Mouse (Mus musculus) liver, embryonic 16.5 days (tissue): ENCODE results near the gene Rnf220. TPM values are rescaled to one million over a fixed set of nuclear protein-coding genes. Genes with fewer than 3 reads are reported as not detected.

Experiments
- ATAC-seq: fragments of 200-750 bp; cut with Nextera tagmentation; 2 replicates; pipeline ENCODE4 v1.8.0; 2017; ENCODE audit warnings: low read depth, mild to moderate bottlenecking, moderate number of reproducible peaks, moderate library complexity
- H3K27ac ChIP-seq: fragments of 300-500 bp; sonication (generic); 2 replicates; pipeline ENCODE4 v1.5.1; 2014; ENCODE audit warnings: mild to moderate bottlenecking, low read length
- H3K27me3 ChIP-seq: fragments of 300-500 bp; sonication (generic); 2 replicates; pipeline ENCODE4 v1.6.1; 2014; ENCODE audit warnings: low read depth, low read length, mixed read lengths; ENCODE audit not compliant: control insufficient read depth, insufficient read depth
- H3K36me3 ChIP-seq: fragments of 300-500 bp; sonication (generic); 2 replicates; pipeline ENCODE4 v1.6.1; 2014; ENCODE audit warnings: mild to moderate bottlenecking; ENCODE audit not compliant: control insufficient read depth, insufficient read depth
- H3K4me1 ChIP-seq: fragments of 300-500 bp; sonication (generic); 2 replicates; pipeline ENCODE4 v1.6.1; 2014; ENCODE audit warnings: low read depth, low read length, mixed read lengths; ENCODE audit not compliant: control insufficient read depth
- H3K4me2 ChIP-seq: fragments of 300-500 bp; sonication (generic); 2 replicates; pipeline ENCODE4 v1.6.1; 2014; ENCODE audit warnings: low read depth, low read length, mixed read lengths
- H3K4me3 ChIP-seq: fragments of 300-500 bp; sonication (generic); 2 replicates; pipeline ENCODE4 v1.5.1; 2014; ENCODE audit warnings: low read depth, mild to moderate bottlenecking, low read length
- H3K9ac ChIP-seq: fragments of 300-500 bp; sonication (generic); 2 replicates; pipeline ENCODE4 v1.6.1; 2014; ENCODE audit warnings: low read depth, low read length
- H3K9me3 ChIP-seq: fragments of 300-500 bp; sonication (generic); replicated peaks from 2 replicates; pipeline ENCODE4 v1.6.1; 2016; ENCODE audit warnings: low read length; ENCODE audit not compliant: control insufficient read depth
- WGBS: fragments of 180-500 bp; shearing (Covaris S2); extraction: QIAGEN DNeasy Blood & Tissue Kit; methylation state at CpG from one replicate; pipeline ENCODE4 v1.1.7; 2014; ENCODE audit not compliant: insufficient replicate concordance; 5-methylcytosine and 5-hydroxymethylcytosine counted together
- polyA plus RNA-seq: library from polyadenylated mRNA; unstranded; fragments of >200 nt; fragmentation: Nextera tagmentation; extraction: Ambion mirVana; gene quantifications from 2 replicates; pipeline ENCODE4 v1.2.1, GENCODE M21; 2015

Gene Rnf220
- polyA plus RNA-seq, 1 experiment from 2014 or later: 21.5 TPM

DNA sequence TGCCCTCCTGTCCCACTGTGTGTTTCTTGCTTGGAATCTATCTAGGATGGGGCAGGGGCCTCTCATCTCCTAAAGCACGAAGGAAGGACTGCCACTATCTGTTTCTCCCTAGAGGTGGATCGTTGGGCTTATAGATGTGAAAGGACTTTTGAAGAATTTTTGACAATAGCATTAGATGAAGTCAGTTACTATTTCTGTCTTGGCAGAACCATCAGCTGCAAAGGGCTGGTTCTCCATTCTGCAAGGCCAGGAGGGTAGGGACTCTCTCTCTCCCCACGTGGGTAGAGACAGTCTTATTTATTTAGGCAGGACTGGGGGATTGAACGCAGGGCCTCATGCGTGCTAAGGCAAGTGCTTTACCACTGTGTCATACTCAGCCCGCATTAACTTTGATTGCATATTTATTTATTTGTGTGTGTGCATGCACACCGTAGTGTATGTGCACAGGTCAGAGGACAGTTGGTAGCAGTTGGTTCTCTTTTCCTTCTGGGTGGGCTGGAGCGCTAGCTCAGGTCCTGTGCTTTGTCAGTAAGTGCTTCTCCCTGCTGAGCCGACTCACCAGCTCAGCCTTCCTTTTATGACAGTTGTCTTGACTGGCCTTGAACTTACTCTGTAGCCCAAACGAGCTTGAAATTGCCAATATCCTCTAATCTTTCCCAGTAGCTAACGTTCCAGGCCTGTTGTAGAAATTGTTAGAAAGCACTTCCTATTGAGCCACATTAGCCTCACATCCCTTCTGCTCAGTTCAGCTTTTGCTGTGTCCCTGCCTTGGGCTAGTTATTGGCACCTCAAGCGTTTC lies 243.4 kb downstream of the Rnf220 start:
- Histone ChIP-seq H3K36me3 (no peaks in the 10 kb centered on the region), H3K9ac (no peak overlapping the region), H3K4me3 (no peak overlapping the region), H3K4me2 (0 out of 2 replicates have a peak overlapping the region, but pooled peaks have one; percentile 8), H3K4me1 (peaks cover 24% of the 10 kb centered on the region), H3K9me3 (no peaks in the 10 kb centered on the region), H3K27ac (no peak overlapping the region), H3K27me3 (no peaks in the 10 kb centered on the region)
- 31% methylated on average over 12 of the region's 12 CpGs for WGBS
- ATAC-seq: no peak

DNA sequence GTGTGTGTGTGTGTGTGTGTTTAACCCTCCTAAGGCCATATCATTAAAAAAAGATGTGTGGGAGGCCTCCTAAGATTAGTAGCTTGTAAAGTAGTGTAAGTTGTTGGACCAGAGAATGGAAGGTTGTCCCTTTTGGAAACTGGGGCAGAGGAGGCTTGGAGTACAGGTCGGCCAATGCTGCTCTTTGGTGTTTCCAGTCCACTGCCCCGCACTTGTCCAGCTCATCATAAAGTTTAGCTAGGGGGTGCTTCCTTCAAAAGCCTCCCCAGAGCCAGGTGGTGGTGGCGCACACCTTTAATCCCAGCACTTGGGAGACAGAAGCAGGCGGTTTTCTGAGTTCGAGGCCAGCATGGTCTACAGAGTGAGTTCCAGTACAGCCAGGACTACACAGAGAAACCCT lies 244.1 kb downstream of the Rnf220 start:
- Histone ChIP-seq H3K4me1 (peaks cover 24% of the 10 kb centered on the region), H3K4me3 (peak overlapping the region; percentile 74; the same call in 1 of the 2 replicates), H3K36me3 (no peaks in the 10 kb centered on the region), H3K9ac (no peak overlapping the region), H3K9me3 (no peaks in the 10 kb centered on the region), H3K27me3 (no peaks in the 10 kb centered on the region), H3K27ac (peak overlapping the region; percentile 50; the same call in 1 of the 2 replicates), H3K4me2 (peak overlapping the region; percentile 89; the same call in 1 of the 2 replicates)
- no peak for ATAC-seq
- 80% methylated on average over 5 of the region's 5 CpGs for WGBS

DNA sequence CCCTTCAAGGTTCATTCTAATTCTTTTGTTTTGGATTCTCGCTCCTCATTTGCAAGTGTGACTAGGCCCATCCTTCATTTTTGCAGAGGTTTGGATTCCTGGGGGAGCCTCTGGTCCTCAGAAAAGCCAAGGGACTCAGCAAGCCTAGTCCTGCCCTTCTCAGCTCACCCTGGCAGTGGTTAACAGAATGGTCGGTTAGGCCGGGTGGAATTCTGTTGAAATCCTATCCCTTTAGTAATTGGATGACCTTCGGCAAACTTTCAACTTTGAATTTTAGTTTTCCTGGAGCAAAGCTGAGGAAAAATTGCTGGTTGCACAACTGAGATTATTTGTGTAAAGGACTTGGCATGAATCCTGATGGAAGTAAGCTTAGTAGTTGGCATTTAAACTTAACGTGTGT lies 244.5 kb downstream of the Rnf220 start:
- H3K36me3 ChIP-seq: no peaks in the 10 kb centered on the region
- H3K27me3 ChIP-seq: no peaks in the 10 kb centered on the region
- H3K4me2 ChIP-seq: peak overlapping the region; percentile 89
- peaks cover 24% of the 10 kb centered on the region for H3K4me1 ChIP-seq
- WGBS: 56% methylated on average over 5 of the region's 5 CpGs
- H3K27ac ChIP-seq: peak overlapping the region; percentile 50
- ATAC-seq: no peak
- no peaks in the 10 kb centered on the region for H3K9me3 ChIP-seq
- H3K4me3 ChIP-seq: peak overlapping the region; percentile 74
- H3K9ac ChIP-seq: peak overlapping the region; percentile 74

DNA sequence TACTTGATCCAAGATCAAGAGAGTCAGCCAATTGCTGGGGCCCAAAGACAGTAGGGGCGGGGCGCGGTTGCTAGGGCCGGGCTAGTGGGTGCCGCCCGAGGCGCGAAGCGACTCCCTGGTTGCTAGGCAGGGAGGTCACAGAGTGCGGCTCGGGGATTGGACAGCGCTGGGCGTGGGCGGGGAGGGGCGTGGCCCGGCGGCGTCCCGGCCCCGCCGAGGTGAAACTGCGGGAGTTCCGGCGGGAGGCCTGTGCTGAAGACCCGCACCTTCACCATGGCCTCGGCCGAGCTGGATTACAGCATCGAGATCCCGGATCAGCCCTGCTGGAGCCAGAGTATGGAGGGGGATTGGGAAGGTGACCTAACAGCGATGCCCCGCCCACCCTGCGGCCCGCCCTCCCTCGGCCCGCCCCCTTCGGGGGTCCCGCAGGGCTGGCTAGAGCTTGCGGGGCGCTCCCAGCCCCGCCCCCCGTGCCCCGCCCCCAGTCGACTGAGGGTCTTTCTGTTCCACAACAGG lies 245.0 kb downstream of the Rnf220 start, which contains the start of the genes Tmem53 and Armh1:
TSS of gene Tmem53 (plus strand) at position 151 of the 516 bp plus-strand sequence.
TSS of gene Armh1 (minus strand) at position 325 of the 516 bp plus-strand sequence.
- Histone ChIP-seq H3K9me3 (no peaks in the 10 kb centered on the region), H3K4me3 (peak within 1 kb of the TSS; percentile 74), H3K9ac (peak within 1 kb of the TSS; percentile 74), H3K36me3 (no peaks in the 10 kb centered on the region), H3K4me1 (peaks cover 24% of the 10 kb centered on the region), H3K27me3 (no peaks in the 10 kb centered on the region), H3K4me2 (peak within 1 kb of the TSS; percentile 89), H3K27ac (peak within 1 kb of the TSS; percentile 50)
- under 1% methylated on average over 42 of the region's 43 CpGs for WGBS
- ATAC-seq: peak; percentile 100

DNA sequence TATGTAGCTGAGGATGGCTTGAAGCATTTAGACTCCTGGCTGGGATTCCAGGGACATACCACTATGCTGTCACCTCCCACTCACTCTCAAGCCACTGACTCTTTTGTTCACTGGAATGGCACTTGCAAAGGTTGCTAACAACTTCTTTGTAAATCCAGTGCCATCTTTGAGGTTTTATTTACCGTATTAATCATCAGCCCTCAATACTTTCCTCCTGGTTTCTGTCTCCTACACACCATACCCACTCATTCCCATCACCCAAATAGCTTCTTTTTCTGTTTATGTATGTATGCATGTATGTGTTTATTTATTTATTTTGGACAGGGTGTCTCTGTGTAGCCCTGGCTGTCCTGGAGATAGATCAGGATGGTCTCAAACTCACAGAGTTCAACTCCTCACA lies 245.9 kb downstream of the Rnf220 start:
- no peak for ATAC-seq
- peaks cover 24% of the 10 kb centered on the region for H3K4me1 ChIP-seq
- no peak overlapping the region for H3K27ac ChIP-seq
- peak overlapping the region; percentile 89 for H3K4me2 ChIP-seq
- H3K9me3 ChIP-seq: no peaks in the 10 kb centered on the region
- WGBS: 63% methylated on average over 1 of the region's 1 CpGs
- peak overlapping the region; percentile 74 for H3K4me3 ChIP-seq
- no peaks in the 10 kb centered on the region for H3K27me3 ChIP-seq
- peak overlapping the region; percentile 65; the same call in 1 of the 2 replicates for H3K9ac ChIP-seq
- H3K36me3 ChIP-seq: no peaks in the 10 kb centered on the region

DNA sequence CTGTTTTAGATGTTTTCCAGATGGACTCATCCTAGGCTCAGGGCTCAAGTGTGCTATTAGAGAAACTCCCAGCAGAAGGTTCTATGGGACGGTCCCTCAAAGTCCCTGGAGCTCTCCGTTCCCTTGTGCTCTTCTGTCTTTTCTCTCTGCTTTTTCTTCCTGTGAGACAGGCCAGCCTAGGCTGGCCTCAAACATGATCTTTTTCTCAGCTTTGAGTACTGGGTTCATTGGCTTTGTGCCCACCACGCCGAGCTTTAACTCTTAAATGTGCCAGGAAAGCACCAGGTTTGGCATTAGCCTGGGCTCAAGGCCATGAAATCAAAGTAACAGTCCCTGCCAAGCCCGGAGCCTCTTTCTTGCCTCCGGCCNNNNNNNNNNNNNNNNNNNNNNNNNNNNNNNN lies 256.0 kb downstream of the Rnf220 start:
- 73% methylated on average over 6 of the region's 6 CpGs for WGBS
- no peaks in the 10 kb centered on the region for H3K27me3 ChIP-seq
- H3K4me1 ChIP-seq: no peaks in the 10 kb centered on the region
- no peak overlapping the region for H3K4me2 ChIP-seq
- H3K36me3 ChIP-seq: no peaks in the 10 kb centered on the region
- no peak for ATAC-seq
- no peaks in the 10 kb centered on the region for H3K9me3 ChIP-seq
- H3K4me3 ChIP-seq: no peak overlapping the region
- H3K27ac ChIP-seq: no peak overlapping the region
- no peak overlapping the region for H3K9ac ChIP-seq

DNA sequence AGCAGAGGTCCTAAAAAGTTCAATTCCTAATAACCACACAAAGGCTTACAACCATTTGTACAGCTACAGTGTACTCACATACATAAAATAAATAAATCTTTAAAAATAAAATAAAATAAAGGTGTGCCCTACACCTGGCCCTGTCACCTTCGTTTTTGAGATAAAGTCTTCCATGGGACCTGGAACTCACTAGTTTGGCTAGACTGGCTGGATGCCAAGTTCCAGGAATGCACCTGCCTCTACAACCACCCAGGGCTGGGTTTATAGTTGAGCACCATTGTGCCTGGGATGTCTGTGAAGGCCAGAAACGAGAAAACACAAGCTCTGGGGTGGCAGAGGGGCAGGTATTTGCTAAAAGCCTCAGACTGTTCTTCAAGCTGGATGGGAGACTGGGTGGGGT lies 257.7 kb downstream of the Rnf220 start:
- Histone ChIP-seq H3K27me3 (no peaks in the 10 kb centered on the region), H3K4me2 (no peak overlapping the region), H3K9me3 (no peaks in the 10 kb centered on the region), H3K27ac (no peak overlapping the region), H3K9ac (no peak overlapping the region), H3K36me3 (no peaks in the 10 kb centered on the region), H3K4me1 (no peaks in the 10 kb centered on the region), H3K4me3 (no peak overlapping the region)
- WGBS: 35% methylated on average over 2 of the region's 2 CpGs
- ATAC-seq: no peak

DNA sequence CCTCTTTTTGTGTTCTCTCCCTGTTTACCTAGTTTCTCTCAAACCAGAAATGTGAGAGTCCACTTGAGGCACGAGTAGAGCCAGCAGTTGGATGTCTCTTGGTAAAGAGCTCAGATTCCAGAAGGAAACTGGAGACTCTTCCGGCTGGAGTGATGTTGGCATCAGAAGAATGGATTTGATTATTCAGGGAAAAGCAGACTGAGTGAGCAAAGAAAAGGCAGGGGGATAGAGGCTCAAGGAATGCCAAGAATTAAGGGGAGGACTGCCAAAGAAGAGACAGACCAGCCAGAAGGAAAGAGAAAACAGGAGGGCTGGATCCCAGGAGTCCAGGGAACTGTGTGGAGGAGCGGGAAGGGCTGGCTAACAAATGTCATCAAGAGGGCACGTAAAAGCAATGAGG lies 261.0 kb downstream of the Rnf220 start:
- Histone ChIP-seq H3K9ac (no peak overlapping the region), H3K36me3 (no peaks in the 10 kb centered on the region), H3K4me2 (no peak overlapping the region), H3K4me1 (no peaks in the 10 kb centered on the region), H3K27me3 (no peaks in the 10 kb centered on the region), H3K4me3 (no peak overlapping the region), H3K9me3 (no peaks in the 10 kb centered on the region), H3K27ac (no peak overlapping the region)
- no peak for ATAC-seq
- 54% methylated on average over 4 of the region's 4 CpGs for WGBS

DNA sequence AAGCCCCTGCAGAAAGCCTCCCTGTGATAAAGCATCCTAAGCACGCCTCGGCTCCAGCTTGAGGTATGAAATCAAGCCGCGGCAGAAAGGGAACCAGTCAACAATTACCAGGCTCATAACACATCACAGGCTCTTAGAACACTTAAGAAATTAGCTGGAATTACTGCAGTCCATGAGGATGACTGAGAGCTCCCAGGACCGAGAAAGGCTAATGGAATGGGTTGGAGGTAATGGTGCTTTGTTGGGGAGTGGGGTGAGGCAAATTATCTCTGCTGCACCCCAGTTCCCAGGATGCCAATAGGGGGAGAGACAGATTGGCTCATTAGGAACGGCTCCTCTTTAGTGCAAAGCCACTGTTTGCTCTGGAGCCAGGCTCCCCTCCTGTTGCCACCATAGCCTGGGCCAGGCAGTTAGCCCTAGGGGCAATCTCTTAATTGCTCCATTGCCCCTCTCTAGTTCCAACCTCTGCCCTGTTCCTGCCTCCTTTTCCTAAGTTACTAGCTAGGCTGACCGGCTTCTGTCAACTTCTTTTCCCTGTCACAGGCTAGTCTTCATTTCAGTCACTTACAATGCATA lies 262.6 kb downstream of the Rnf220 start:
- no peak for ATAC-seq
- Histone ChIP-seq H3K9me3 (no peaks in the 10 kb centered on the region), H3K4me2 (no peak overlapping the region), H3K36me3 (no peaks in the 10 kb centered on the region), H3K9ac (no peak overlapping the region), H3K27ac (no peak overlapping the region), H3K27me3 (no peaks in the 10 kb centered on the region), H3K4me1 (no peaks in the 10 kb centered on the region), H3K4me3 (no peak overlapping the region)
- WGBS: 52% methylated on average over 7 of the region's 7 CpGs
